Mouse (Mus musculus) kidney, postnatal 4 days (tissue): Measurements from ENCODE around the gene Arl5c.

Source experiments
- DNase-seq, 2 experiments: peaks; one replicate each; pipeline ENCODE4 v3.0.0; 2021; ENCODE audit warnings: mixed read lengths in 2 of 2

Gene Arl5c

GRCm38 (mm10) chr11:97987551-97988526, 8.1 kb downstream of the Arl5c start:
- DNase-seq = peak; percentile 96 to 98

GRCm38 (mm10) chr11:97986738-97987465, 9.1 kb downstream of the Arl5c start:
- DNase-seq = no peak

DNA sequence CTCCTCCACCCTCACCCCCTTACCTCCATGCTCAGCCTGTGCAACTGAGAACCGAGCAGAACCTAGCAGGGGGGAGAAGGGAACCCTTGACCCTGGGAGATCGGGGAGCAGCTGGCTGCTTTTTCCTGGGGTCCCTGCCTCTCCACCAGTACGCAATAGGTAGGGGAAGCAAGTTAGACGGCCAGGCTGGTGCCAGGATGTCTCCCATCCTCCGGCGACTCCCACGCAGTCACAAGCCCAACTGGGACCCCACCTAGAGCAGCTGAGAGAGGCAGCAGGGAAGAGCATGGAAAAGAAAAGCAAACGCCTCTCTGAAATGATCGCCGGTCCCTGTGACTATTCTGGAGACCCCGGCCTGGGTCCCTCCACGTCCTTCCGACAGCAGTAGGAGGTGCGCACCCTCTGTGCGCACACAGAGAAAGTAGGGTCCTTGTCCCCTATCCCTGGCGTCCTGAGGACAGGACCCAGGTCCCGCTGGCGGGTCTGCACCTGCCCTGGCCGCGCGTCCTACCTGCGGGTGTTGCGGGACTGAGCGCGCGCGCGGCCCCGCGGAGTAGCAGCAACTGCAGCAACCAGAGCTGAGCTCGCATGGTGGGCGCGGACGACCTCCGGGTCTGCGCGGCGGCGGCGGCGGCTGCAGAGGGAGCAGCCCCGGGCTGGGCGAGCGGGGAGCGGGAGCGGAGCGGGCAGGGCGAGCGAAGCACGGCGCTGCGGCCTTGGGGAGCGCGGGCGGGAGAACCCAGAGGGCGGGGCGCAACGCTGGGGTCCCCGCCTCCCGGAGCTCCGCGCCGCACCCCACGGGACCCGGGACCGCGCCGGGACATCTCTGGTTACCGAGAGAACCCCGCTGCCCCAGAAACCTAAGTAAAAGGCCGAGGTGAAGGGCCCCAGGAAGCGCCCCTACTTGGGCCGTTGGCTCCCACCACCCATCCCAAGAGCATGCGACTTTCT, 10.0 kb downstream of the Arl5c start, which contains the start of gene Plxdc1:
Gene Plxdc1, minus strand, starts transcription at position 718 of the 951 bp plus-strand sequence.
- peak; percentile 55 to 62 for DNase-seq

- no peak for DNase-seq
These were observed 12.0 kb downstream of the Arl5c start for GRCm38 (mm10) chr11:97983983-97984382.

GRCm38 (mm10) chr11:97983506-97983905, 12.5 kb downstream of the Arl5c start:
- no peak for DNase-seq

DNA sequence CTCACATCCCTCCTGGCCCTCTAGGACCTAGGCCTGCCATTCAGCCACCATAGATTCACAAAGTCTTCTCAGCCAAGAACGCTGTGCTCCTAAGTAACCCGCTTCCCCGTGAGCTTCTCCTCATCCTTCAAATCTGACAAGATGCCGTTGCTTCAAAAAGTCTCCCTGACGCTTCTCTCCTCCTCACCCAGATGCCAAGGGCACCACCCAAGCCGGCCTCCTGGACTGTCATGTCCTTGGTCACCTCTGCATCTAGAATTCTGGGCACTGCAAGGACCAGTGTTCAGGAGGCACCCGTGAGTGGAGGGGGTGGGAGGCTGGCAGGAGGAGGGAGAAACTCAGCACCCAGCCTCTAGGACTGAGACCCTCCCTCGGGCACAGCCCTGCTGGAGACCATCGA, 13.3 kb downstream of the Arl5c start:
- DNase-seq = no peak

DNA sequence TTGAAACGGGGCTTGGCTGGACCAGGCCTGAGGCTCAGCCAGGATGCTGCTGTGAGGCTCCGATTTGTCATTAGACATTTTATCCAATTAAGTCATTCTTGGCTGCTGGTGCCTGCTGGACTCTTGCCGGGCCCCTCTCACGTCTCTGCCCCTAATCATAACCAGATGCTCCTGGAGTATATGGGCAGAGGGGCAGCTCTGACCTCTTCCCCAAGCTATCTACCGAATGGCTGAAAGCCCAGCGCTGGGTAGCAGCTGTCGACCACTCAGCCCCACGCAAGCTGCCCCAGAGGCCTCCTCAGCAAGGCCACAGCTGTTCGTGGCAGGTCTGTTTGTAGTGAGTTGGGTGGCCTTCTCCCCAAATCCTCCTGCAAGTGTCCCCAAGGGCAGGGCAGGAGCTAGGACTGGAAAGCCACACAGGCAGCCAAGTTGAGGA, 15.4 kb downstream of the Arl5c start:
- no peak for DNase-seq

GRCm38 (mm10) chr11:97979824-97980495, 16.0 kb downstream of the Arl5c start:
- no peak for DNase-seq

DNA sequence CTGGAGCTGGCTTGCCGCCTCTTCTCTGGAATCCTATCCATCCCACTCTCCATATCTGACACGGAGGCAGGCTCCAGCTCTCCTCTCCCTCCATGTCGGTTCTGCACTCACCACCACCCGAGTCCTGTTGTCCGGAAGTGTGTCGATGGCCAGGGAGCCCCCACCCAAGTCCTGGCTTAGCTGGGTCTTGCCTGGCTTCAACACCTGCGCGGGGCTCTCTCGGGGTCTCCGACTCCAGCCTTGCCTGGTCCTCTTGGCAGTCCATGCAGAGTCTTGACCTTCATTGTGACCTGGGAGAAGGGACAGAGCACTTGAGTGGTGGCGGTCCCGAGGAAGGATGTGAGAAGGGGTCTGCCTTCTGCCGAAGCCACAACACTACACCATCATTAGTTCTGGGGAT, 17.6 kb downstream of the Arl5c start:
- DNase-seq = no peak

DNA sequence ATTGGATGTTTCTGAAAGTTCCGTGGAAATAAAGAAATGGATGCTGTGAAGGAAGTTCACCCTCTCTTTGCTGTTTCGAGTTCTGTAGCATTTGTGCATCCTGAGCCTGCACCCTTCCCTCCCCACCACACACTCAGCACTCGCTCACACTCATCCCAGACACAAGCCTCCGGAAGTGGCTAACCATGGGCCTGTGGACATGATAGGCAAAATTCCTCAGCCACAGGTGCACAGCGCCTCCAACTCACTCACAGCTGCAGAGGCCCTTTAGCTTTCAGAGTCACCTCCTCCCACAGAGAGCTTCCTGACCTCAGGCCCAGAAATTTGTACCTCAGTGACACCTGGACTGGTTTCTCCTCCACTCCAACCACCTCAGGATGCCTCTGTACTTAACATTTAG, 18.2 kb downstream of the Arl5c start:
- DNase-seq = no peak

DNA sequence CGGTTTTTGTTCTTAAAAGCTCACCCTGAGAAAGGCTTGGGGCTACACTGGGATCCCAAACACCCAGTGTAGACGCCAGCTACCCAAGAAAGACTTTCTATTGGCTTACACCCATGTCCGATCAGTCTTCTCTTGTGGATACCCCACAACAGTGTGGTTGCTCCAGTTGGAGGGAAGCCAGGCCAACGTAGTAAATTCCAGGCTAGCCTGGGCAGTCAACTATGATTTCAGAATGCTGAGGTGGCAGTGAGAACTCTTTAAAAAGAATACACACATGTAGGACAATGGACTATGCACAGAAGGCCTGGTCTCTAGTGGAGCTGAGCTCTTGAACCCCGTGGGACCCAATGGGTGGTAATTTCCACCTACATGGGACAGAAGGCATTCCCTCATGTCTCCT, 21.2 kb downstream of the Arl5c start:
- no peak for DNase-seq

DNA sequence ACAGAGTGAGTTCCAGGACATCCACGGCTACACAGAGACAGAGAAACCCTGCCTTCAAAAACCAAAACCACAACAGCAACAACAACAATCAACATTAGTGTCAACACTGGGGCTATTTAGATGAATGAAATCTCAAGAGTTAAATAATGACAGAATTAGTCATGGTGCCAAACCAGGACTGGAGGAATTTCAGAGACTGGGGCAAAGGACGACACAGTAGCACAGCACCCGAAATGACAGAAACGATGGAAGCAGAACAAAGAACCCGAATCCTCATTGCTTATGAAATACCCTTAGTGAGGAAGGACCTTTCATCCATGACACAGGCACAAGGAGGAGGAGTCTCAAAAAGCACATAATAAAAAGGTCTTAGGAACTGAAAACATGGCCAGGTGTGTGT, 21.8 kb downstream of the Arl5c start:
- no peak for DNase-seq

DNA sequence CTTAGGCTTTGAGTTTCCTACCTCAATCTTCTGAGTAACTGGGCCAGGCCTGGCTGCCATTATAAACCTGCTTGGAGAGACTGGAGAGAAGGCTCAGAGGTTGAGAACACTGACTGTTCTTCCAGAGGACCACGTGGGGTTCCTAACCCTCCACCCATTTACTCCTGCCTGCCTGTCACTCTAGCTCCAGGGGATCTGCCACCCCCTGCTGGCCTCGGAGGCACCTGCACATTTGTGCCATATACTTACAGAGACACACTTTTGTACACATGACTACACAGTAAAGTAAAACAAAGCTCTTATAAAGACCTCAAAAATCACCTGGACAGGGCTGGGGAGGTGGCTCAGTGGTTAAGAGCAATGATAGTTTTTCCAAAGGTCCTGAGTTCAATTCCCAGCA, 23.5 kb downstream of the Arl5c start:
- DNase-seq = no peak

DNA sequence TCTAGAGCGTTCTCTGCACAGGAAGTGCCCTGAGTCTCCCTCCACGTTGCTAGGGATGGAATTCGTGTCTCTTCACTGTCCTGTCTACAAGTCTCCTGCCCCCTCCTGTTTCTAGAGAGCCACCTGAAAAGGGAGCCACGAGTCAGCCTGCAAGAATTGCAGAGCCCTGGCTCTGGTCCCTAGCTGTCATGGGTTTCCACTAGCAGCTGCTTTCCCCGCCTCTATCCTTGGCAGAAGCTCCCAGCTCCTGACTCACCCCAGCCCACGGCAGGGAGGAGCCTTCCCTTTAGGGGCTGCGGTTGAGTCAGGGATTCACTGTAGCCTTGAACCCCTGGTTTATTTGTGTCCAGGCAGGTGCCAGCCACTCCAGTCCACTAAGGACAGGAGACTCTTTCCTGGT, 24.7 kb downstream of the Arl5c start:
- DNase-seq = peak; percentile 47 to 60

DNA sequence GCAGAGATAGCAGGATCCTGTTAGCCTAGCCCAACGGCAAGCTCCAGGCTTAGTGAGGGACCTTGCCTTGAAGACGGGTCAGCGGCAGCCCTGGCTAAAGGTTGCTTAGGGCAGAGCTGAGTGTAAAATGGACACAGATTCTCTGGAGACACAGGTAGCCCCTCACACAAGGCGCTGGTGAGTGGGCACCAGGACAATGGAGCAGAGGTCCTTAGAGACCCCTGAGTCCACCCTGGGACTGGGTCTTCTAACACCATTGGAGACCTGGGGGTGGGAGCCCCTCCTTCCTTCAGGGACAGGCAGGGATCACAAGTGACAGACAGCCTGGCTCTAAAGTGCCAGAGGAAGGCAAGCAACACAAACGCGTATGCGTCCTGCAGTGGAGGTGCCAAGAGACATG, 25.2 kb downstream of the Arl5c start:
- no peak for DNase-seq

- DNase-seq = no peak
These were observed 27.6 kb downstream of the Arl5c start for GRCm38 (mm10) chr11:97968385-97968784.

DNA sequence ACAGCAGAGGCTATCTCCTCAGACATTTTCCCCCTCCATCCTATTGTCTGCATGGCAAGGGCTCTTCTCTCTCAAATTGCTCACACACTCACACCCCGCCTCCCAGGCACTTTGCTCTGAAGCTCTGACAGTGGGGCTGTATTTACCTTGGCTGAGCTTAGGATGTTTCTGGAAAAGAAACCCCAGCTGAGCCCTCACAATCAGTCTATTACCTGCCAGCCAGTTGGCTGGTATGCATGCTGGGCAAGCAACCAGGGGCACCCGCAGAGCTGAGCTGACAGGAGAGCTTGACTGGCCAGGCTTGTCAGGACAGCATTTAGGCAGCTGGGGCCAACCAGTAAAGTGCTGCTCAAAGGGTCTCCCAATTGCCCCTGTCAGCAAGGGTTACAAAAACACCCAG, 28.9 kb downstream of the Arl5c start:
- no peak for DNase-seq

DNA sequence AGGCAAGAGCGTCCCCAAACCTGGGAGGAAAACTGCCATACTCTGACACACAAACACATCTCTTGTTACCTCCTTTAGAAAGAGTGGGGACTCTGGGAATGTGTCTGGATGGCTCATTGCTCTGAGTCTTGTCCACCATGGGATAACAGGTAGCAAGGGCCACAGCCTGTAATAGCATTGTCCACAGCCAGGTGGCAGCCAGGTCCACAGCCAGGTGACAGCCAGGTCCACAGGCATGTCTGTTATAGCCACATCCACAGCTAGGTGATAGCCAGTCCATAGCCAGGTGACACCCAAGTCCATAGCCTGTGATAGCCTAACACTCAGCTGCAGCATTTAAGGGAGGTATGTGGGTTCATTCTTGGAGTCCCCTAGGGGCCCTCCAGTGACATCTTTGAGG, 35.1 kb downstream of the Arl5c start:
- DNase-seq = peak; percentile 54 to 57

DNA sequence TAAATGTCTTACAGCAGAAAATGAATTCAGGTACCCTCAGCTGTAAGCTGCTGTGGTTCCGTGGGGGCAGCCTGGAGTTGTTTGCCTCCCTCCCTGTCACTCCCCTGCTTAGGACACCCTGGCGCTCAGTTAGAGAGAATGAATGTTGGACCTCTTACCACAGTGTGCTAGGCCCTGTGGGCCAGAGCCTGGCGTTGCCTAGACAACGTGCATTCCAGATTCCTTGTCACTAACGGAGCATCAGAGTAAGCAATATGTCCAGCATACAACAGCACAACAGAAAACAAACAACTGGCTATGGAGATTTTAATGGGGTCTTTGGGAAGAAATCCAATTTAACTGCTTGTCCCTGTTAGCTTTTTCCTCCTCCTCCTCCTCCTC, 36.7 kb downstream of the Arl5c start:
- DNase-seq = peak in 1 of 2 experiments; percentile 38

- no peak for DNase-seq
These were observed 37.2 kb downstream of the Arl5c start for GRCm38 (mm10) chr11:97958641-97959299.

- peak; percentile 57 to 74 for DNase-seq
These were observed 38.9 kb downstream of the Arl5c start for GRCm38 (mm10) chr11:97956905-97957560.
